Mouse (Mus musculus) heart, postnatal 0 days (tissue): ENCODE measurements around the gene Magi3. TPM values are rescaled to one million over a fixed set of nuclear protein-coding genes. Genes with fewer than 3 reads are reported as not detected.

ENCODE experiments used
- ATAC-seq: fragments of 200-750 bp; cut with Nextera tagmentation; 2 replicates; pipeline ENCODE4 v1.8.0; 2017; ENCODE audit warnings: low read depth, moderate number of reproducible peaks, moderate library complexity; ENCODE audit not compliant: insufficient read depth
- DNase-seq: peaks from one replicate; pipeline ENCODE4 v3.0.0-alpha.2; 2016; ENCODE audit warnings: low spot score
- H3K27ac ChIP-seq: fragments of 300-500 bp; sonication (generic); 2 replicates; pipeline ENCODE4 v1.5.1; 2014; ENCODE audit warnings: low read depth, mild to moderate bottlenecking
- H3K27me3 ChIP-seq: fragments of 300-500 bp; sonication (generic); 2 replicates; pipeline ENCODE4 v1.6.1; 2014; ENCODE audit warnings: low read length, mixed read lengths; ENCODE audit not compliant: control insufficient read depth, insufficient read depth
- H3K36me3 ChIP-seq: fragments of 300-500 bp; sonication (generic); replicated peaks from 2 replicates; pipeline ENCODE4 v1.6.1; 2014; ENCODE audit warnings: low read length, mixed read lengths; ENCODE audit not compliant: control insufficient read depth, insufficient read depth
- H3K4me1 ChIP-seq: fragments of 300-500 bp; sonication (generic); 2 replicates; pipeline ENCODE4 v1.6.1; 2014; ENCODE audit warnings: antibody characterized with exemption; ENCODE audit not compliant: control insufficient read depth, insufficient read depth
- H3K4me2 ChIP-seq: fragments of 300-500 bp; sonication (generic); 2 replicates; pipeline ENCODE4 v1.6.1; 2014; ENCODE audit warnings: low read depth, mild to moderate bottlenecking, low read length, moderate library complexity
- H3K4me3 ChIP-seq: fragments of 300-500 bp; sonication (generic); 2 replicates; pipeline ENCODE4 v1.5.1; 2014; ENCODE audit warnings: low read depth, low read length
- H3K9ac ChIP-seq: fragments of 300-500 bp; sonication (generic); replicated peaks from 2 replicates; pipeline ENCODE4 v1.6.1; 2014; ENCODE audit warnings: low read depth, low read length, mixed read lengths
- H3K9me3 ChIP-seq: fragments of 300-500 bp; sonication (generic); replicated peaks from 2 replicates; pipeline ENCODE4 v1.6.1; 2016; ENCODE audit warnings: low read length; ENCODE audit not compliant: control insufficient read depth
- CTCF ChIP-seq: IDR thresholded peaks from 2 replicates; pipeline ENCODE4 v1.5.1; 2016; ENCODE audit warnings: antibody characterized with exemption, control low read depth, low read depth
- EP300 ChIP-seq: IDR thresholded peaks from 2 replicates; pipeline ENCODE4 v1.6.1; 2016; ENCODE audit warnings: antibody characterized with exemption, low read depth
- WGBS: fragments of 180-500 bp; shearing (Covaris S2); extraction: QIAGEN DNeasy Blood & Tissue Kit; methylation state at CpG from one replicate; pipeline ENCODE4 v1.1.7; 2014; 5-methylcytosine and 5-hydroxymethylcytosine counted together
- polyA plus RNA-seq: library from polyadenylated mRNA; unstranded; fragments of >200 nt; fragmentation: Nextera tagmentation; extraction: Ambion mirVana; gene quantifications from 2 replicates; pipeline ENCODE4 v1.2.1, GENCODE M21; 2015
- total RNA-seq: library from RNA; depleted of rRNA; stranded (reverse); fragments of >200 nt; gene quantifications from 2 replicates; pipeline ENCODE4 v1.2.3, GENCODE M21; 2014; ENCODE audit warnings: low replicate concordance

Magi3 gene
- total and polyA plus RNA-seq, 2 experiments from 2014 or later, result 5.5 to 34.0 TPM

DNA sequence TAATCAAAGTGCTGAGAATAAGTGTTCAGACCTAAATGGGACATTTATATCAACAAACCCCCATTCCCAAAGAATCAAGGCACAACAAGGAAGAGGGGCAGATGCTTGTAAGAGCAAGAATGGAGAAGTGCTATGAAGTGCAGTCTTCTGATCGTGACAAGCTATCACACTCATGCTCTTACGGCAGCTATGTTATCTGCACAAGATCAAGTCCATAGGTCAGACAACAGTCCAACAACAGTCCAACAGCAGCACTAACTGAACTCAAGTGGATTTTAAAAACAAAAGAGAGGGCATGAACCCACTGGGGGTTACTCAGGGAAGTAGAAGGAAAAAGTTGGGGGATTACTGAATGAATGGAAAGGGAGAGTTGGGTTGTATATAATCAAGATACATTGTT is 30.4 kb downstream of the Magi3 start:
- H3K36me3 ChIP-seq, result no peaks in the 10 kb centered on the region
- ATAC-seq, result no peak
- no peaks in the 10 kb centered on the region for H3K9me3 ChIP-seq
- no peak overlapping the region for H3K4me3 ChIP-seq
- no peak overlapping the region for H3K4me2 ChIP-seq
- no peak overlapping the region for H3K27ac ChIP-seq
- H3K9ac ChIP-seq, result no peak overlapping the region
- WGBS, result 51% methylated on average over 2 of the region's 2 CpGs
- H3K4me1 ChIP-seq, result peaks cover 8% of the 10 kb centered on the region; the same call in 1 of the 2 replicates
- DNase-seq, result no peak
- H3K27me3 ChIP-seq, result no peaks in the 10 kb centered on the region
- TF ChIP-seq CTCF (no peak), EP300 (no peak)

DNA sequence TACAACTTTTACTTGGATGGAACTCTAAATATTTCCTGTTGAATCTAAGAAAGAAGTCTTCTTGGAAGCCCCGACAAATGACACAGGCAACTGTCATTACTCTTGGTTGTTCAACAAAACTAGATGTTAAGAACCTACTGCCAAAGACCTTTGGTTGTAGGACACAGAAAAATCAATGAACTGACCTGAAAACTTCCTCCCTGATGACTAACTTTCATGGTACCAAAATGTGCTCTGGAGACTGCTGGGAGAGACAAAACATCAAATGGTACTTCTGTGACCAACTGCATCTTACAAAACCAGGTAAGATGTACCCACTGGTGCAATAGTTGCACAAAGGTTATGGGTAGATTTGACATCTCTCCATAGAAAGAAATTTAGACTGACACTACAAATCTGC is 30.9 kb downstream of the Magi3 start:
- Histone ChIP-seq H3K27me3 (no peaks in the 10 kb centered on the region), H3K4me3 (no peak overlapping the region), H3K27ac (no peak overlapping the region), H3K4me2 (no peak overlapping the region), H3K9ac (no peak overlapping the region), H3K9me3 (no peaks in the 10 kb centered on the region), H3K4me1 (peaks cover 8% of the 10 kb centered on the region; the same call in 1 of the 2 replicates), H3K36me3 (no peaks in the 10 kb centered on the region)
- no peak for DNase-seq
- TF ChIP-seq CTCF, result no peak
- TF ChIP-seq EP300, result no peak
- no peak for ATAC-seq
- WGBS, result 90% methylated on average over 1 of the region's 1 CpGs

DNA sequence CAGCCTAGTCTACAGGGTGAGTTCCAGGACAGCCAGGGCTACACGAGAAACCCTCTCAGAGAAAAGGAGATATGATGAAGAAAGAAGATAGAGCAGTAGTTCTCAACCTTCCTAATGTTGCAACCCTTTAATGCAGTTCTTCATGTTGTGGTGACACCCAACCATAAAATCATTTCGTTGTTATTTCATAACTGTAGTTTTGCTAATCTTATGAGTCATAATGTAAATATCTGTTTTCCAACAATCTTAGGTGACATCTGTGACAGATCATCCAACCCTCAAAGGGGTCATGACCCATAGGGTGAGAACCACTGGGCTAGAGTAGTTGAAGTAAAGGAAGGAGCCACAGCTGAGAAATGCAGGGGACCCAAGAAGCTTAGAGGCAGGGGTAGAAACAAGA is 35.9 kb downstream of the Magi3 start:
- 80% methylated on average over 2 of the region's 2 CpGs for WGBS
- DNase-seq, result no peak
- no peak overlapping the region for H3K9ac ChIP-seq
- no peaks in the 10 kb centered on the region for H3K27me3 ChIP-seq
- H3K9me3 ChIP-seq, result no peaks in the 10 kb centered on the region
- TF ChIP-seq CTCF (no peak), EP300 (no peak)
- H3K4me1 ChIP-seq, result 0 out of 2 replicates have a peak, but pooled peaks cover under 1% of the 10 kb centered on the region
- H3K36me3 ChIP-seq, result no peaks in the 10 kb centered on the region
- H3K27ac ChIP-seq, result no peak overlapping the region
- no peak overlapping the region for H3K4me3 ChIP-seq
- H3K4me2 ChIP-seq, result no peak overlapping the region
- no peak for ATAC-seq

DNA sequence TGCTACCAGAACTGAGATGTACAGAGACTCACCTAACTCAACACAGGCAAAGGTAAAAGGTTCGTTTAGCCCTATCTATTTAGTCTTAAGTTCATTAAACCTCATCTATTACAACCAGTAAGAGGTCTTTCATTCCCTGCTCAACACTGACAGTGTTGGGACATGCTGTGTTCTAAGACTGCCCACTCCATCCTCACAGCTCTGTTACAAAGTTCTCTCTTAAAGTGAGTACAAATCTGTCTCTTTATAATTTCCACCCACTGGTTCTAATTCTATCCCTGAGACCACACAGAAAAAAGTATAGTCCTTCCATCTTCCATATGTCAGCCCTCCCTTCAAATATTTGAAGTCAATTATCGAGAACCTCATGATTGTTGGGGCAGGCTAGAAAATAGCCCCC is 36.5 kb downstream of the Magi3 start:
- no peaks in the 10 kb centered on the region for H3K4me1 ChIP-seq
- 80% methylated on average over 2 of the region's 2 CpGs for WGBS
- DNase-seq (no peak), ATAC-seq (no peak)
- H3K36me3 ChIP-seq, result 0 out of 2 replicates have a peak, but pooled peaks cover 3% of the 10 kb centered on the region
- no peak overlapping the region for H3K4me3 ChIP-seq
- no peak for TF ChIP-seq CTCF
- TF ChIP-seq EP300, result no peak
- H3K27ac ChIP-seq, result no peak overlapping the region
- no peaks in the 10 kb centered on the region for H3K9me3 ChIP-seq
- H3K4me2 ChIP-seq, result no peak overlapping the region
- no peaks in the 10 kb centered on the region for H3K27me3 ChIP-seq
- no peak overlapping the region for H3K9ac ChIP-seq

DNA sequence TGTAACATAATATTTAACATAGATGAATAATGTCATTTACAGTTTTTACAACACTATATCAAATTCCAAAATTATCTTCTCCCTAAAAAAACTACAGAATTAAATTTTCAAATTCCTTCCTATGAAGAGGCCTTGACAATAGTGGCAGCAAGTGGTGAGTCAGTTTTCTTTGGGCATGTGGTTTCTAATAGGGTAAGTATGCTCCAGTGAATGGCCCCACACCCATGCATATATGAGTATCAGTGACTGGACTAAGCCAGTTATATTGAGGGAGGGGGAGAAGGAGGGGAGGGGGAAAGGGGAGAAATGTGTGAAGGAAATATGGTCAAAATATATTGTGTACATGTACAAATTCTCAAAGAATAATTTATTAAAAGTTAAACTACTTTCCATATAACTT is 37.5 kb downstream of the Magi3 start:
- Histone ChIP-seq H3K27me3 (no peaks in the 10 kb centered on the region), H3K4me1 (no peaks in the 10 kb centered on the region), H3K9me3 (peaks cover under 1% of the 10 kb centered on the region; the same call in 1 of the 2 replicates), H3K36me3 (0 out of 2 replicates have a peak, but pooled peaks cover 5% of the 10 kb centered on the region), H3K9ac (no peak overlapping the region), H3K4me2 (no peak overlapping the region), H3K4me3 (no peak overlapping the region), H3K27ac (no peak overlapping the region)
- no peak for ATAC-seq
- no peak for DNase-seq
- TF ChIP-seq CTCF (no peak), EP300 (no peak)

DNA sequence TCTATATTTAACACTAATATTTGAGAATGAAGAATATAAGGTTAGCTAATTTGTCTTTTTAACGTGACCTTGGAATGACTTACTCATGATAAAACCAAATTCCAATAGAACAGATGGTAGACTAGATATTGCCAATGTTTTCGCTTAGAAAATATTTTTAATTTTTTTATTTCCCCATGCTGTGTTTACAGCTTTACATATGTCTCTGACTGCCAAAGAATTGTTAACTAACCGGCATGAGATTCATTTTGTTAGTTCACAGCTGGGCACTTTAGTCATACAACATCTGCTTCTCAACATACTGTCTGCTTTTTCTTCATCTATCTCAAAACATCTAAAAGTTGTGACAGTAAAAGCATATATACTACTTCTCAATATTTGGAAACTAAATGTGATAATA is 58.8 kb downstream of the Magi3 start:
- WGBS, result 76% methylated on average over 3 of the region's 3 CpGs
- DNase-seq, result no peak
- TF ChIP-seq CTCF, result no peak
- TF ChIP-seq EP300, result no peak

More for the DNA sequence above, 58.8 kb downstream of the Magi3 start:
- no peaks in the 10 kb centered on the region for H3K9me3 ChIP-seq
- no peaks in the 10 kb centered on the region for H3K4me1 ChIP-seq
- H3K27me3 ChIP-seq, result no peaks in the 10 kb centered on the region
- no peak overlapping the region for H3K4me2 ChIP-seq
- H3K9ac ChIP-seq, result no peak overlapping the region
- no peaks in the 10 kb centered on the region for H3K36me3 ChIP-seq
- no peak overlapping the region for H3K4me3 ChIP-seq
- no peak overlapping the region for H3K27ac ChIP-seq
- no peak for ATAC-seq
